ENCODE assay signal across 26 mouse cellular contexts in genomic region chr14:34440526-34441066, GRCm38 (mm10).
DNase-seq lines count a peak whose midpoint lies in the region; ATAC-seq lines count a peak whose summit lies in the region.
"Had no signal": no experiment of that assay in that cellular context is flagged by ENCODE, and none has a peak within 500 bp of the region (broad histone marks: within the 10 kb centered on the region; RNA-seq: fewer than 3 reads in every experiment).

No protein-coding gene starts in this region.

- peak; percentile 38 for DNase-seq in gastrocnemius, adult 18-20 months (ENCODE audit: low spot score)
- no peak for DNase-seq in gastrocnemius, postnatal 10 days
- DNase-seq in heart, postnatal 14 days, result no peak
- peak; percentile 15 for DNase-seq in 416B (ENCODE audit: low read depth)
- DNase-seq in cerebellum, postnatal 10 days, result no peak
- DNase-seq: adrenal gland, postnatal 36 days; cerebellum, adult 11-12 months; cerebellum, postnatal 36 days; embryo, embryonic 11 days; gastrocnemius, postnatal 36 days; kidney, adult 2 months; liver, postnatal 0 days; thymus, adult 18-20 months; thymus, postnatal 4 days had no signal

- 58% methylated on average over 3 of the region's 3 CpGs for WGBS in heart, embryonic 13.5 days
- 52% methylated on average over 3 of the region's 3 CpGs for WGBS in heart, embryonic 16.5 days

- H3K4me1 ChIP-seq in heart, embryonic 13.5 days, result peaks cover 36% of the 10 kb centered on the region
- H3K4me1 ChIP-seq in heart, embryonic 16.5 days (ENCODE audit: control insufficient read depth, insufficient read depth, low read length), result peaks cover 22% of the 10 kb centered on the region
- H3K4me1 ChIP-seq: hindbrain, embryonic 15.5 days; limb, embryonic 12.5 days had no signal

- H3K27me3 ChIP-seq in heart, embryonic 13.5 days (replicated peaks), result no peaks in the 10 kb centered on the region
- H3K27me3 ChIP-seq in heart, embryonic 16.5 days (ENCODE audit: control insufficient read depth, insufficient read depth, low read length), result no peaks in the 10 kb centered on the region
- H3K27me3 ChIP-seq: embryonic facial prominence, embryonic 13.5 days; forebrain, embryonic 13.5 days; hindbrain, embryonic 15.5 days; limb, embryonic 12.5 days had no signal

- H3K4me2 ChIP-seq in heart, embryonic 13.5 days, result no peak overlapping the region
- no peak overlapping the region for H3K4me2 ChIP-seq in heart, embryonic 16.5 days (ENCODE audit: low read depth, low read length)
- H3K4me2 ChIP-seq: embryonic facial prominence, embryonic 13.5 days; forebrain, embryonic 13.5 days; hindbrain, embryonic 15.5 days; limb, embryonic 12.5 days; liver, embryonic 11.5 days had no signal

- intact Hi-C loops in heart, postnatal 14 days (cut with DNase I), result no loop called here

- peak overlapping the region; percentile 73 for H3K27ac ChIP-seq in heart, embryonic 13.5 days (replicated peaks)
- H3K27ac ChIP-seq in heart, embryonic 16.5 days (ENCODE audit: low read length), result peak overlapping the region; percentile 78
- H3K27ac ChIP-seq: embryonic facial prominence, embryonic 13.5 days; forebrain, embryonic 13.5 days; hindbrain, embryonic 15.5 days; kidney, postnatal 0 days; limb, embryonic 12.5 days; macrophage had no signal

- no peak for ATAC-seq in heart, embryonic 13.5 days (ENCODE audit: extremely low read depth, insufficient number of reproducible peaks, low FRiP score, low TSS enrichment)
- ATAC-seq in heart, embryonic 16.5 days (replicated peaks; ENCODE audit: extremely low read depth, insufficient read depth, low FRiP score), result peak; percentile 62; the same call in 1 of the 2 replicates
- ATAC-seq: CD4-positive, CD25-positive, alpha-beta regulatory T cell, adult 4 months; forebrain, embryonic 13.5 days; liver, postnatal 0 days; lung, postnatal 0 days had no signal

- no peak overlapping the region for H3K9ac ChIP-seq in heart, embryonic 13.5 days
- H3K9ac ChIP-seq in heart, embryonic 16.5 days (ENCODE audit: low read length), result no peak overlapping the region
- H3K9ac ChIP-seq: embryonic facial prominence, embryonic 13.5 days; forebrain, embryonic 13.5 days; hindbrain, embryonic 15.5 days; limb, embryonic 12.5 days; liver, postnatal 0 days had no signal

- H3K9me3 ChIP-seq in heart, embryonic 13.5 days, result no peaks in the 10 kb centered on the region
- no peaks in the 10 kb centered on the region for H3K9me3 ChIP-seq in heart, embryonic 16.5 days (replicated peaks; ENCODE audit: control insufficient read depth, low read length)
- H3K9me3 ChIP-seq: embryonic facial prominence, embryonic 13.5 days; forebrain, embryonic 13.5 days; hindbrain, embryonic 15.5 days; limb, embryonic 12.5 days had no signal

- H3K36me3 ChIP-seq in heart, embryonic 13.5 days, result peaks cover 74% of the 10 kb centered on the region
- H3K36me3 ChIP-seq in heart, embryonic 16.5 days (ENCODE audit: control insufficient read depth, insufficient read depth), result peaks cover 4% of the 10 kb centered on the region

- no peak overlapping the region for H3K4me3 ChIP-seq in heart, embryonic 13.5 days
- H3K4me3 ChIP-seq in heart, embryonic 16.5 days (ENCODE audit: low read length), result no peak overlapping the region
- H3K4me3 ChIP-seq: embryonic facial prominence, embryonic 13.5 days; erythroblast, embryonic 14.5 days; forebrain, embryonic 13.5 days; hindbrain, embryonic 15.5 days; limb, embryonic 12.5 days had no signal

Comparison
In these comparisons a context has a peak if more than half of its experiments do, and no peak if none do; other contexts are left out.
1. DNase-seq: peak in gastrocnemius, adult 18-20 months (single experiment) and 416B (single experiment); none in gastrocnemius, postnatal 10 days (single experiment), heart, postnatal 14 days (0 of 2) and cerebellum, postnatal 10 days (0 of 2).